Mouse (Mus musculus) ES-E14 (cell line): ENCODE measurements around the gene Car4.

Experiments
- CHD2 ChIP-seq: IDR thresholded peaks from 2 replicates; pipeline ENCODE4 v1.6.1; 2014; ENCODE audit warnings: mild to moderate bottlenecking, low read depth, low read length, inconsistent platforms
- HCFC1 ChIP-seq: IDR thresholded peaks from 2 replicates; pipeline ENCODE4 v1.6.1; 2012; ENCODE audit warnings: low read length, inconsistent platforms, borderline replicate concordance; ENCODE audit not compliant: insufficient read depth
- MAFK ChIP-seq: IDR thresholded peaks from 2 replicates; pipeline ENCODE4 v1.6.1; 2014; ENCODE audit warnings: mild to moderate bottlenecking, low read depth, low read length, inconsistent platforms; ENCODE audit not compliant: insufficient read depth
- ZC3H11A ChIP-seq: IDR thresholded peaks from 2 replicates; pipeline ENCODE4 v1.6.1; 2012; ENCODE audit warnings: low read depth, mild to moderate bottlenecking, inconsistent platforms, low read length, borderline replicate concordance
- ZNF384 ChIP-seq: IDR thresholded peaks from 2 replicates; pipeline ENCODE4 v1.6.1; 2012; ENCODE audit warnings: low read depth, low read length, inconsistent platforms

DNA sequence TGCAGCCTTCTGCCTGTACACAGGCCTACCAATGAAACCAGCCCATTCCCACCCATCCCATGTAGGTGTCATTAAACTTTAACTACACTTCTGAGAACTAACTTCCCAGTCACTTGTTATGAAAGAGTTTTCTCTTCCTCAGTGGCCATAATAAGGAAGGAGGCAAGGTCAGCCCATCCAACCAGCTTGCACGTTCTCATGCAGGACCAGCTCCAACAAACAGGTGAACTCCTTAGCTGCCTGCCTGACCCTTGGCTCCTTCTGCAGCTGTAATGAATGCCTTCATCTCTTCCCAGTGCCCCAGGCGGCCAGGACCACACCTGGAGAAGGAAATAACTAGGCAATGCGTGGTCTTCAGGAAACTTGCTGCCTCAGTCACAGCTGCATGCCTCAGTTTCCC is 11.7 kb upstream of the Car4 start:
- TF ChIP-seq ZNF384 (no peak), ZC3H11A (no peak), HCFC1 (no peak), CHD2 (no peak), MAFK (no peak)
